Mouse (Mus musculus) hindbrain, postnatal 0 days (tissue): ENCODE measurements around the gene Wdr95. TPM values are rescaled to one million over a fixed set of nuclear protein-coding genes. Genes with fewer than 3 reads are reported as not detected.

Experiments
- ATAC-seq: fragments of 200-750 bp; cut with Nextera tagmentation; 2 replicates; pipeline ENCODE4 v1.8.0; 2017; ENCODE audit warnings: mild to moderate bottlenecking, moderate TSS enrichment, moderate library complexity
- DNase-seq: peaks from one replicate; pipeline ENCODE4 v3.0.0-alpha.2; 2015; ENCODE audit warnings: low spot score
- H3K27ac ChIP-seq: fragments of 300-500 bp; sonication (generic); 2 replicates; pipeline ENCODE4 v1.5.1; 2014; ENCODE audit warnings: mild to moderate bottlenecking
- H3K27me3 ChIP-seq: fragments of 300-500 bp; sonication (generic); 2 replicates; pipeline ENCODE4 v1.6.1; 2014; ENCODE audit warnings: low read length, mixed read lengths; ENCODE audit not compliant: insufficient read depth
- H3K36me3 ChIP-seq: fragments of 300-500 bp; sonication (generic); 2 replicates; pipeline ENCODE4 v1.6.1; 2014; ENCODE audit warnings: low read length, mixed read lengths; ENCODE audit not compliant: insufficient read depth
- H3K4me1 ChIP-seq: fragments of 300-500 bp; sonication (generic); 2 replicates; pipeline ENCODE4 v1.6.1; 2014; ENCODE audit warnings: antibody characterized with exemption, low read length, mixed read lengths; ENCODE audit not compliant: insufficient read depth
- H3K4me2 ChIP-seq: fragments of 300-500 bp; sonication (generic); 2 replicates; pipeline ENCODE4 v1.6.1; 2014; ENCODE audit warnings: low read depth, mild to moderate bottlenecking, low read length, moderate library complexity, mixed read lengths
- H3K4me3 ChIP-seq: fragments of 300-500 bp; sonication (generic); 2 replicates; pipeline ENCODE4 v1.5.1; 2014; ENCODE audit warnings: low read length
- H3K9ac ChIP-seq: fragments of 300-500 bp; sonication (generic); replicated peaks from 2 replicates; pipeline ENCODE4 v1.6.1; 2014; ENCODE audit warnings: mild to moderate bottlenecking, low read length, moderate library complexity, mixed read lengths
- H3K9me3 ChIP-seq: fragments of 300-500 bp; sonication (generic); 2 replicates; pipeline ENCODE4 v1.6.1; 2016; ENCODE audit warnings: low read length, mixed read lengths
- CTCF ChIP-seq: IDR thresholded peaks from 2 replicates; pipeline ENCODE4 v1.5.1; 2016; ENCODE audit warnings: antibody characterized with exemption, control low read depth, low read depth
- WGBS: fragments of 180-500 bp; shearing (Covaris S2); extraction: QIAGEN DNeasy Blood & Tissue Kit; methylation state at CpG from one replicate; pipeline ENCODE4 v1.1.7; 2014; 5-methylcytosine and 5-hydroxymethylcytosine counted together
- polyA plus RNA-seq: library from polyadenylated mRNA; unstranded; fragments of >200 nt; fragmentation: Nextera tagmentation; extraction: Ambion mirVana; gene quantifications from 2 replicates; pipeline ENCODE4 v1.2.1, GENCODE M21; 2015
- total RNA-seq: library from RNA; depleted of rRNA; stranded (reverse); fragments of >200 nt; gene quantifications from 2 replicates; pipeline ENCODE4 v1.2.3, GENCODE M21; 2014; rRNA removed

Gene Wdr95
- not detected in 2 replicates for total RNA-seq
- 0.19 and 0.24 TPM in 2 replicates for polyA plus RNA-seq

DNA sequence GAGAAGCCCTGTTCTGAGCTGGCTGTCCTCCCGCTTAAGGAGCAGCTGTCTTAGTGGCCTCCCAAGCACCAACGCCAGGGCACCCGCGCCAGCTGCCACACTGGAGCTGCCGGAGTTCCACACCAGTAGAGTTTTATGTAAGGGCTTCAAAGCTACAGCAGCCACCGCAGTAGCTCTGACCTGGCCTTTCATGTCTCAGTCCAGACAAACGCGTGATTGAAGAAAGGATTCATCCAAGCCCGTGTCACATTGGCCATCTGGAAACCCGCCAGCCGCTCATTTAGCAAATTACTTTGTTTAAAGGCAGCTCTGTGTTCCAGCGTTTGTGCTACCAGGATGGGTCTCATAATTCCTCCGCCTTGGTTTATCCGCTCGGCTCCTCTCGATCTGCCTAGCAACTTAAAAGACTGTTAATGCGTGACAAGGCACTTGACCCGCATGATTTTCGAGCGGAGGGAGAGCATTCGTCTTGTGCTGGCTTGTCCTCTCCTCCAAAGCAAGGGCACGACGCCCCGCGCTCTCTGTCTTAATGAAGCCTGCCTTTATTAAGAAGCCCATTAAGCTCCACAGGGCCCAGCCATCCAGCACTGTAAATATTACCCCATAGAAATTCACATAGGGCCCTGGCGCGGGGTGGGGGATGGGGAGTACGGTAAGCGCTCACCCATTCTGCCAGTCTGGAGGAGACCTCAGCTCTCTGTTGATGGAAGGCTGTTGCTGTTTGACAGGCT lies at the start of gene Wdr95:
Wdr95 (plus strand) TSS at position 681 of the 731 bp plus-strand sequence.
- Histone ChIP-seq H3K27ac (peak within 1 kb of the TSS; percentile 82), H3K4me1 (peaks cover 23% of the 10 kb centered on the region; the same call in 1 of the 2 replicates), H3K36me3 (no peaks in the 10 kb centered on the region), H3K9me3 (no peaks in the 10 kb centered on the region), H3K9ac (0 out of 2 replicates have a peak within 1 kb of the TSS, but pooled peaks have one; percentile 21), H3K27me3 (no peaks in the 10 kb centered on the region), H3K4me3 (no peak within 1 kb of the TSS), H3K4me2 (peak within 1 kb of the TSS; percentile 41)
- ATAC-seq = peak; percentile 61
- TF ChIP-seq CTCF = no peak; the same call in 1 of the 2 replicates
- 8% methylated on average over 29 of the region's 29 CpGs for WGBS
- DNase-seq = peak; percentile 87

DNA sequence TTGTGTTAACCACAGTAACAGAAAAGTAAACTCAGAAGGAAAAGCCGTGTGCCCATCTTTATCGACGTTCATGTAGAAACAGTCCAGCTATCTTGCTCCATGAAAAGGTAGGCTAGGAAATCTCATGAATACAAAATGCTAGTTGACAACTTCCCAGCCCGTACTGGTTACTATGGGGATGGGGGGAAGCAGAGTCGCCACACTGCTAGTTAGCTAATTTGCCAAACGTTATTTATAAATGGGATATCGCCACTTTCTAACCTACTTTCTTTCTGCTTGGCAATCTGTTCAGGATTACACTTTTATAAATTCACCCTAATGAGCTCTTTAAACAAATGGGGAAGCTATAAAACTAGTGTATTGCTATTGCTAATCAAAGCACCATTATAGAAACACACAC lies 46.6 kb upstream of the Wdr95 start:
- no peak for TF ChIP-seq CTCF
- Histone ChIP-seq H3K9me3 (no peaks in the 10 kb centered on the region), H3K9ac (no peak overlapping the region), H3K27ac (no peak overlapping the region), H3K36me3 (no peaks in the 10 kb centered on the region), H3K4me3 (no peak overlapping the region), H3K4me1 (no peaks in the 10 kb centered on the region), H3K4me2 (no peak overlapping the region), H3K27me3 (no peaks in the 10 kb centered on the region)
- WGBS = 69% methylated on average over 7 of the region's 7 CpGs
- DNase-seq = no peak
- ATAC-seq = no peak

DNA sequence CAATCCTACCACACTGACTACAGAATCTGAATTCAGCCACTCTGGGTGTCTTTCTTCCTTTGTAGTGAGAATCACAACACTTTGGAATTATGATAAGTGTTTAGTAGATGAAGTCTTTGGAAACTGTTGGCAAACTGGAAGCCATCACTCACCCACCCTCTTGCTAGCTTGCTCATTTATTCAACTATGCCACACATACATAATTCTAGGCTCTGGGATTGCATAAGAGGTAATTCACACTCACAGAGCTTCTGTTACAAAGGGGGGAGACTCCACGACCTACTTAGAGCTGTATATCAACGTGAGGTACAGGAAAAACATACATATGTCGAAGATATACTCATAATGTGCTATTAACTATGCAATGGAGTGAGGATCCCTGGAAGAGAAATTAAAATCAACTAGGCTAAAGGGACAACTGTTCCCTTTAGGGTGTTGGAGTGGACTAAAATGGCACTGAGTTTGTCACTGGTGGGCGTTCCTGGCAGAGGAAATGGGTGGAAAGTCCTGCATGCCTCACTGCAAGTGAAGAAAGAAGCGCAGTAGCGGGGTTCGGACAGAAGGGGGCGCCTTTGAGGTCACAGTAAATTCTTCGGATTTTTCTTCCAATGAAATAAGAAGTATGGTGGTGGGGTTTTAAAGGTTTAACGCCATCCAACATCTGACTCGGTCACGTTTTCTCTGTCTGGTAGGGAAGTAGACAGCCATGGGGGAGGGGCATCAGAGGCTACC lies 45.0 kb upstream of the Wdr95 start:
- Histone ChIP-seq H3K4me3 (no peak overlapping the region), H3K4me1 (peaks cover 7% of the 10 kb centered on the region), H3K9me3 (no peaks in the 10 kb centered on the region), H3K27ac (no peak overlapping the region), H3K4me2 (no peak overlapping the region), H3K27me3 (no peaks in the 10 kb centered on the region), H3K9ac (no peak overlapping the region), H3K36me3 (no peaks in the 10 kb centered on the region)
- DNase-seq (no peak), ATAC-seq (no peak)
- WGBS = 71% methylated on average over 12 of the region's 12 CpGs
- peak; percentile 40 for TF ChIP-seq CTCF

DNA sequence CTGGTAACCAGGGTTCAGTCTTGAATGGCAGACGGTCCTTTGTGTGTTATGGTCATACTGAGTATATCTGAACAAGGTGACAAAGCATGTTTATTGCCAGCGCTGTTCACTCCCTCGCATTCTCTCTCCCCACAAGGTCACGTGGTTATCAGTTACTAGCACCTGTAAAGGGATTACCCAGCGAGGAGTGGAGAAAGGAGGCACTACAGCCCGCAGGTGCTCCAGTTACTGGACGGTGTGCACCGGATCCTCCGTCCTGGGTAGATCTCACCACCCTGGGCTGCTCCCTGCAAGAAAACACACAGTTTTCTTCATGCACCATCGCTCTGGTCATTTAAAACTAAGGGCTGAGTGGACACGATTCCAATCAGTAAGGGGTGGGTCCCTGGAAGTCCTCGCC lies 44.2 kb upstream of the Wdr95 start:
- ATAC-seq (no peak), DNase-seq (no peak)
- H3K9ac ChIP-seq = no peak overlapping the region
- WGBS = 74% methylated on average over 12 of the region's 12 CpGs
- H3K36me3 ChIP-seq = no peaks in the 10 kb centered on the region
- no peaks in the 10 kb centered on the region for H3K27me3 ChIP-seq
- H3K4me2 ChIP-seq = no peak overlapping the region
- H3K9me3 ChIP-seq = no peaks in the 10 kb centered on the region
- peaks cover 11% of the 10 kb centered on the region for H3K4me1 ChIP-seq
- H3K4me3 ChIP-seq = no peak overlapping the region
- no peak overlapping the region for H3K27ac ChIP-seq
- no peak for TF ChIP-seq CTCF

DNA sequence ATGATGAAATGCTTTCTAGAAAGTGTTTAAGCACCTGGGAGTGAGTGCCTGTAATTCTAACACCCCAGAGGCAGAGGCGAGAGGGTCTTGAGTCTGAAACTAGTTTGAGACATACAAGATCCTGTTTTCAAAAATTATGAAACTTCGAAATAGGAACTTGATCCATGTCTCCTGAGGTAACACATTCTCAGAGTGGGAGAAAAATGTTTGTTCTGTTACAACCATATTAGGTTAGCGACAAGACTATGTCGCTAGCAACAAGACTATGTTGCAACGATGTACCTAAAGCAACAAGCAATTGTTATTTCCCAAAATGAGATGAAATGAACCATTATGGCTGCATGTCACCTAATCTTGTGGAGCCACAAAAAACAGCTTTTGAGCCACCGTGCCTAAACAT lies 43.0 kb upstream of the Wdr95 start:
- Histone ChIP-seq H3K9ac (no peak overlapping the region), H3K36me3 (no peaks in the 10 kb centered on the region), H3K4me3 (no peak overlapping the region), H3K27ac (no peak overlapping the region), H3K4me2 (no peak overlapping the region), H3K27me3 (no peaks in the 10 kb centered on the region), H3K9me3 (no peaks in the 10 kb centered on the region), H3K4me1 (peaks cover 23% of the 10 kb centered on the region)
- no peak for TF ChIP-seq CTCF
- DNase-seq = no peak
- ATAC-seq = no peak
- 91% methylated on average over 6 of the region's 6 CpGs for WGBS

DNA sequence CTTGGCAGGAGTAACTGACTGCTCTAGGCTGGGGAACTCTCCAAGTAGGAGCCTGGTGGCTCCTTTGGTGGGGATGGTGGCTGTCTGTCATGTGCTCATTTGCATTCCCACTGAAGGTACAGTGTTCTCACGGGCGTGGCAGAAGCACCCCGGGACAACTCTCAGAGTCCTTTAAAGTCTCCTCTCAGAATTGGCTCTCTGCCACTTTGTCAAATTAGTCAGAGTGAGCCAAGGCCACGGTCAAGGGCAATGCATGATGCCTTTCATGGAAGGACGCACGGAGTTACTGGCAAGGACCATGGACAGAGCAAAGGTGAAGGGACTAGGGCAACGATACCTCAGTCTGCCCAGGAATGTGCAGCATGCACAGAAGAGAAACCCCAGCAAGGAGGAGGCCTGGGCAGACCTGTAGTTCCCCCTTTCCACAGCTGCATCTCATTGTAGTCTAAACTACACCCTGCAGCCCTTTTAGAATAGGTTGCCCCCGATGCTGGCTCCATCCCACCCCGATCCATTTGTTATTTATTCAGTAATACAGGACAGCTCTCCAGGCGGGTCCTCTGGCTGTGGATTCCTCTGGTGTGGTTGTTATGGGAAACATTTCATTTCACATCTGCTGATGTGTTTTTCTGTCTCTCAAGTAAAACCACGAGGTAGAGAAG lies 40.0 kb upstream of the Wdr95 start:
- WGBS = 9% methylated on average over 11 of the region's 11 CpGs
- TF ChIP-seq CTCF = no peak
- H3K4me3 ChIP-seq = no peak overlapping the region

More for the DNA sequence above, 40.0 kb upstream of the Wdr95 start:
- Histone ChIP-seq H3K27me3 (no peaks in the 10 kb centered on the region), H3K36me3 (no peaks in the 10 kb centered on the region), H3K9me3 (no peaks in the 10 kb centered on the region), H3K9ac (no peak overlapping the region), H3K4me1 (peaks cover 27% of the 10 kb centered on the region), H3K4me2 (peak overlapping the region; percentile 51), H3K27ac (peak overlapping the region; percentile 83)
- ATAC-seq = peak; percentile 66
- DNase-seq = peak; percentile 67
